Mouse (Mus musculus) A20 (cell line): Measurements from ENCODE around the gene Smad3.
A peak's percentile ranks its signal among the peaks of the same experiment; 100 is the strongest.

Experiments
- DNase-seq: peaks from one replicate; pipeline ENCODE4 v3.0.0-alpha.2; 2011; ENCODE audit warnings: low read depth, low spot score

Gene Smad3

DNA sequence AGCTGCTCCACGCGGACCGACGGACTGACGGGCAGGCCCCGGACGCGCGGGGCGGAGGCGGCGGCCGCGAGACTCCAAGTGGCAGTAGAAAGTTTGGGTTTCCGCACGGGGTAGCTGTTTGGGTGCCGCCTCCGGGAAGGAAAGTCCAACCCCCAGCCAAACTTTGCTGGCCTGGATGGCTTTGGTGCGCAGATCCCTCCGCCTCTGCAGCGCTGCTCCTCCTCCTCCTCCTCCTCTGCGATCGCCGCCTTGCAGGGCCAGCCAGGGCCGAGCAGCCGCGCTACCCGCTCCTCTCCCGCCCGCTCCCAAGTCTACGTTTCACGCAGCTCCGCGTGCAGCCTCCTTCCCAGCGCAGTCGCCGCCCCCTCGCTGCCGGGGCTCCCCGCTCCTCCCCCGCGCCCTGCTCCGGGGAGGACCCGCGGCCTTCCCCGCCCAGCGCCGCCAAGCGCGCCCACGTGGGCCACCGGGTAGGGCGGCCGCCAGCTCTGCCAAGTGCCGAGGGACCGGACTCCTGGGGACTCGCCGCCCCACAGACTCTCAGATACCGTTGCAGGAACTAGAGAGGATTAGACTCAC lies at the start of gene Smad3:
Gene Smad3 (minus strand): TSS at position 130 of the 576 bp plus-strand sequence.
- peak; percentile 81 for DNase-seq

DNA sequence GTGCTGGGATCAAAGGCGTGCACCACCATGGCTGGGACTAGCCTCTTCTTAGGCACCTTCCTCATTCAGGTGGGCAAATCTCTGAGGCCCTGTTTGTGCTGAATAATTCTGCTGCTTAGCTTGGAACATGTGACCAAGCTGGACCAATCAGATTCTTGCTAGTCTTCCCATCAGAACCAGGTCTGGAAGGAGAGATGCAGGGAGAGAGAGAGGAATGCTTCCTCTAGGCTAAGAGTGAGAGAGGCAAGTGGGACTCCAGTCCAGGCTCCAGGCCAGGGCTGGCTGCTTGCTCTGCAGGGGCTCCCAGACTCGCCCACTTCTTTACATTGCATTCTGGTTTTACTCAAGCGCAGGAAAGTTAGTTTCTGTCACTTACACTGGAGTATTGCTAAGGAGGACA lies 47.1 kb upstream of the Smad3 start:
- no peak for DNase-seq

GRCm38 (mm10) chr9:63803181-63803591 lies 45.4 kb upstream of the Smad3 start:
- no peak for DNase-seq

DNA sequence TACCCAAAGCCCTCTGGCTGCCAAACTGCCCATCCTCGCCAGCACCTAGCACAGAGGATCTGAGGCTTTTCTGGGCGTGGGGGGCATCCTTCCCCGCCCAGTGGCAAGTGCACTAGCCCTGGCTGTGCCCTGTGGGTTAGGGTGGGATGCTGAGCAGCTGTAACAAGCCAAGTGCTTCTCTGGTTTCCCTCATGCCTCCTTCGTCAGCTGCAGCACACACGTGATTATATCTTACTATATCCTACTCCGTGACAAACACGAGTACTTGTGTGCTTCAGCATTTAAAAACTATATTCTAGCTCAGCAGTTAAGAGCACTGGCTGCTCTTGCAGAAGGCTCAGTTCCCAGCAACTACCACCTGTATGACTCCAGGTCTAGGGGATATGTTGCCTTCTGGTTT lies 44.7 kb upstream of the Smad3 start:
- DNase-seq = no peak

GRCm38 (mm10) chr9:63802080-63802479 lies 44.3 kb upstream of the Smad3 start:
- DNase-seq = no peak

DNA sequence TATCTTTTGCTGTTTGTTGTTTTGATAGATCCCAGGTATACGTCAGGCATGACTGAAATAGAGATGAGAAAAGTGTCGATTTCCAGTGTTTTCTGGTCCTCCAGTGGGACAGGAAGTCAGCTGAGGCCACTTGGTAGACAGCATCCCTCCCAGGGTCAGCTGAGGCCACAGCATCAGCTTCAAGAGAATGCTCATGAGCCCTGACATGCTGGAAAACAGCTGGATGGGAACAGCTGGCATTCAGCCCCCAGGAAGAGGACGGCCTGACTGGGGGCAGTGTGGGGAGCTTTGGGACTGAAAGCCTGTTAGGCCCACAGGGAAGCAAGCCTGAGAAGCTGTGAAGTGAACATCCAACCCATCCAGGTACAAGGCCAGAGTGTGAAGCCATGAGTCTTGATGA lies 38.6 kb upstream of the Smad3 start:
- no peak for DNase-seq

- DNase-seq = no peak
Observed at GRCm38 (mm10) chr9:63793731-63794495, 36.1 kb upstream of the Smad3 start.

DNA sequence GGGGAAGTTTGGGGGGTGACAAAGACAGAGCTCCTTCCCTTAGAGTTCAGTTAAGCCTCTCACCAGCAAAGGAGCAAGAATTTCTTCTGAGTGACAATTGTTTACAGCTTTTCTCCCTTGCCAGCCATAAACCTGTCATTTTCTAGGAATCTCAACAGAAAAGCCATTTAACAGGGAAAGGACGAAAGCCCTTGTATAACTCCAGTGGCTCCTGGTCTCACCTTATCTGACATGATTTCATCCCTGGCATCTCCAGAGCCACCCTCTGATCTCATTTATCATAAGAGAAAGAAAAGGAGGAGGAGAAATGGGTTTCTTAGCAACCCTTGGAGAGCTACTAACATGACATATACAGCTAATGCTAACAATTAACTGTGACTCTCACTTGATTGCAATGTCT lies 33.9 kb upstream of the Smad3 start:
- DNase-seq = no peak

GRCm38 (mm10) chr9:63791275-63791674 lies 33.5 kb upstream of the Smad3 start:
- DNase-seq = no peak

- DNase-seq = no peak
Observed at GRCm38 (mm10) chr9:63790222-63790621, 32.4 kb upstream of the Smad3 start.

- no peak for DNase-seq
Observed at GRCm38 (mm10) chr9:63789386-63789785, 31.6 kb upstream of the Smad3 start.

GRCm38 (mm10) chr9:63787606-63788005 lies 29.8 kb upstream of the Smad3 start:
- DNase-seq = no peak

DNA sequence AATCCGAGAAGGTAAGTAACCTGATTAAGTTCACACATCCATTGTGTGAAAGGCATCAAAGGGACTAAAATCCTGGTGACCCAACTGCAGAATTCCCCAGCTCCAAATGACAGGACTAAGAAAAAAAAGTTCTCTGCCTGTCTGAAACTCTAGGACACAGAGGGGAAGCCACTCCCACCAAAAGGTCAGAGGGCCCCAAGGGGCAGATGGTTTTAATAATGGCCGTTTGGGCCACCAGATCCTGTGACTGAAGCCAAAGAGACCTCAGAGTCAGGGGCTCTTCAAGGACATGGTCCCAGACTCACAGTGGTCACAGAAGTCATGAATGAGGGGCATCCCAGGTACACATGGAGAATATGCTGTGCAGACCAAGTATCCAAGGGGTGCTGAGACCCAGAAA lies 29.3 kb upstream of the Smad3 start:
- no peak for DNase-seq

DNA sequence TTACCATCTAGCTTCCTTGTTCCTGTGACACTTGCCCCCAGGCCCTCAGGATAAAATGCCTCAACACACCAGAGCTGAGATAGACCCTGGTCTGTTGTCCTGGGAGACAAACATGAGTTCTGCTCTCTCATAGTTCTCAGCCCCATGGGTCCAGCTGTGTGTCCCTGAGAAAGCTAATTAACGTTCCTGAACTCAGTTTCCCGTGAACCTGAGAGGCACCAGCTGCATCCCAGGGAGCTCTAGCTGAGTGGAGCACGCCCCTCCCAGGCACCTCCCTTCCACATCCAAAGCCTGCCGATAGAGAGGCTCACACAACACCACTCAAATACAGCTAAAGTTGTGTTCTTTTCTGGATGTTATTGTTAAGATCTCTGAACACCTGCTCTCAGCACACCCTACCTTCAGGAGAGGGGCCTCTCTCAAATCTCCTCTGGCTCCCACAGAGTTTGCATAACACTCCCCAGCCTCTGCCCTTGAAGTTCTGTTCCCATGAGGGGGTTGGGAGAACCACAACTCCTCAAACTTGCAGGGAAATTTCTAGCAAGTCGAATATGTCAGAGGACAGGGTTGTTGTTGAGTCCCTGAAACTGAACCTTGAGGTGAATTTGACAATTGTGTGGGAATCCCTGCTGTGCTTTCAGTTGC lies 28.4 kb upstream of the Smad3 start:
- DNase-seq = peak; percentile 31

DNA sequence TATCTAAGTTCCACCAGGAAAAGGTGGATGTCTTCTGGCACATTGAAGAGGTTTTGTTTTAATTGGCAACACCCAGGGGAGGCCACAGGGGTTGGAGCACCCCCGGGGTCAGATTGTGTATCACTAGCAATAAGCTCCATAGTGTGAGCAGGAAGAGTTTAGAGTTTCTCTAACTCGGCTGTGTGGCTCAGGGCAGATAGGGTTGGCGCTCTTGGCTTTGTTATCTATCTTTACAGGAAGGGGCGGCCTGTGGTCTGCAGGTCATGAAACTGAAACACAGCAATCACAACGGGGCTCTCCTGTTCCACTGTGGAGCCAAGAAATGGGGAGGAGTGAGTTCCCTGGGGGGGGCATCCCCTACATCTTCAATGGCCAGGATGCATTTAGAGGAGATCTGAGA lies 27.7 kb upstream of the Smad3 start:
- DNase-seq = no peak

GRCm38 (mm10) chr9:63784597-63784996 lies 26.8 kb upstream of the Smad3 start:
- DNase-seq = no peak

DNA sequence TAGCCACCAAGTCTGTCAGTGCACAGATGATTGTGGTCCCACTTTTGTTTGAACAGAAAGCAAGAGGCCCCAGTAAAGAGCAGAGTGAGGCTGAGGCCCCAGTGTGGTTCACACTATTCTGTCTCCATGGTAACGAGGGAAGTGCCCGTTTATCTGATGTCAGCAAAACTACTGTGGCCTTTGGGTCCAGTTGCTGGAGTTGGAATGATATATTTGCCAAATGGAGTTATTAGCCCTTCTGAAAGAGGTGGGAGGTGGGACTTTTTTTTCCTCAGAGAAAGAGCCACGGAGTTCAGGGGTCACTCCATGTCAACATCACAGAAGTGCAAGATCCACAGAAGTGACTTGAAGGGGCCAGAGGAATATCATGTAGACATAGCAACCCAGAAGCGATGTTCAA lies 24.9 kb upstream of the Smad3 start:
- DNase-seq = no peak

DNA sequence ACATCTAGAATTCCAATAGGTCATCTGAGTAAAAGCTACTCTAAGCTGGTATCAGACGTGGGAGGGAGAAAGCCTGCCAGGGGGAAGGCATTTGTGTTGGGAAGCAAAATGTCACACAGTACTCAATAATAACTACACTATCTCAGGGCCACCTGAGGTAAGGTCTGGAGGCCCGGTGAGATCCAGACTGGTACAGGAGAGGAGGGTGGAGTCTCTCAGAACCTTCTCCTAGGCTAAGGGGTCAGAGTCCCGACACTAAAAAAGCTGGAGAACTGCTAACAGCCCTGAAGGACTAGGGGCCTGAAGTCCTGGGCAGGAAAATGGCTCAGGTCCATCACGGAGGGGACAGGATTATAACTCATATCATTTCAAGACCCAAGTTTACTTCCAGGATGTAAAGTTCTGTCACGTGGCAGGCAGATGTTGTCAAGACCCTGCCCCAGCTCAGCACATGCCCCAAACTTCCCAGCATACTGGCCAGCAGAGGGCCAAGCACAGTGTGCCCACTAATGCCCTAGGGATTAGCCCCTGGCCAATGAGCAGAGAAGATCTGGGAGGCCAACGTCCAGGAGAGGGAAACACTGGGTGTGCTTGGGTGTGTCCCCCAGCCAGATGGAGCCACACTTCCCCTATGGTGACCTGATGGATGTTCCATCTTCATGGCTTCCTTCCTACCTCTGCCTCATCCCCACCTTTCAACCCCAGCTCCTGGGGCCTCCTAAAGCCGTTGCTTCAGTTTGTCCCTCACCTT lies 24.1 kb upstream of the Smad3 start:
- no peak for DNase-seq

DNA sequence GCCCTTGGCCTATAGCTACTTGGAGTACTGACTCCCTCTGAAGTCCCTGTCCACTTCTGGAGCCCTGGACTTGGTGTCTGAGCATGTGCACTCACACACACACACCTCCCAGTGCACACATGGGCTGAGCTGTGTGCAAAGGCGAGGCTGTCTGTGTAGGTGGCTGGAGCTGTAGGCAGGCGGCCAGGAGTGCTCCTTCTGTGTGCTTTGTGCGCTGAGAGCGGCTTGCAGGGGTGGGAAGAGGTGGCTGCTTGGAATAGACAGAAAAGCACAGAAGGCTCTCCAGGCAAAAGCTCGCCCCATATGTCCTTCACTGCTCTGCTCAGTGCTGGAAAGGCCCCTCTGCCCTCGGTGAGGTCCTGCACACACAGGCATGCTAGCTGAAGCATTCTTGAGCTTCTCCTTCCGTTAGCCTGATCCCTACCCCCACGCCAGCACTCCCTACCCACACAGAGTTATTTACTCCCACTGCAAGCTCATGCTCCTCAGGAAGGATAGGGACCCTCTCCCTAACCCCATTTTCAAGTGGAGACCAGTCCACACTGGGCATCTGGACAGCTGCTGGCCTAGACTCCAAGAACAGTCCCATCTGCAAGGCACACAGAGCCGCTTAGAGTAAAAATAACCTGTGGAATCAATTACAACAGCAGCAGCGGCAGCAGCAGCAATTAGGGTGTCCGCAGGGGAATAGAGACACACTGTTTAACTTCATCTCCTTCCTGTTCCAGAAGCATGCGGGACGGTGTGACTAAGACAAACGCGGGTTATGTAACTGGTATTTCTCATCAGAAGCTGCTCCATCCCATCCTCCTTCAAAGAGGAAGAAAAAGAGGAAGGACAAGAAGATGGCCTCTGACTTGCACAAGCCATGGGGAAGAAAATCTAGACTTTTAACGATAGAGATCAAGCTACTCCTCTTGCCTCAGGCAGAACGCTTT lies 22.4 kb upstream of the Smad3 start:
- DNase-seq = no peak

DNA sequence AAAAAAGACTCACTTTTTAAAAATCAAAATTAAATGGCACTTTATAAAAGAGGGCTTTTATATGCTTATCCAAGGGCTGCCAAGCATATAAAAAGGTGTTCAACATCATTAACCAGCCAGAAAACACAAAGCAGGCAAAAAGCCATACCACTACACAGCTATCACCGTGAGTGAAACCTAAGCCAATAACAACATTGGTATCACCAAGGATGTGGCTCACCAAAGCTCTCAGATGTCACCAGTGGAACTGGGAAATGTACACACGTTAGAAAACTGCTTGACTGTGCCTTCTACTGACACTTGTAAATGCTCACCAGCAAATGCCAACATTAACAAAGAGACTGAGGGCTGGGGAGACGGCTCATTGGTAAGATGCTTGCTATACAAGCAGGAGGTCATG lies 18.9 kb upstream of the Smad3 start:
- DNase-seq = no peak

GRCm38 (mm10) chr9:63774854-63775483 lies 17.2 kb upstream of the Smad3 start:
- no peak for DNase-seq
